Comparison of ENCODE assay signal across 9 mouse cellular contexts in genomic region chr5:64667053-64667452, GRCm38 (mm10).
DNase-seq lines count a peak whose midpoint lies in the region; ATAC-seq lines count a peak whose summit lies in the region.
"Had no signal": no experiment of that assay in that cellular context is flagged by ENCODE, and none has a peak within 500 bp of the region (broad histone marks: within the 10 kb centered on the region; RNA-seq: fewer than 3 reads in every experiment).

No protein-coding gene starts in this region.

- H3K36me3 ChIP-seq in heart, embryonic 12.5 days, result no peaks in the 10 kb centered on the region
- no peaks in the 10 kb centered on the region for H3K36me3 ChIP-seq in limb, embryonic 10.5 days
- no peaks in the 10 kb centered on the region for H3K36me3 ChIP-seq in midbrain, embryonic 16.5 days (ENCODE audit: control insufficient read depth, insufficient read depth, low read length)
- H3K36me3 ChIP-seq in neural tube, embryonic 15.5 days, result no peaks in the 10 kb centered on the region

- ATAC-seq in heart, embryonic 12.5 days (ENCODE audit: insufficient number of reproducible peaks, low FRiP score), result no peak
- peak; percentile 66; the same call in 1 of the 2 replicates for ATAC-seq in megakaryocyte-erythroid progenitor cell, adult 5-6 weeks (replicated peaks; ENCODE audit: low FRiP score, low TSS enrichment, poor library complexity, severe bottlenecking)
- no peak for ATAC-seq in midbrain, embryonic 16.5 days
- ATAC-seq in neural tube, embryonic 15.5 days (ENCODE audit: low FRiP score), result no peak
- no peak for ATAC-seq in monocyte, adult 5-6 weeks (replicated peaks; ENCODE audit: insufficient number of reproducible peaks, low FRiP score, low TSS enrichment, poor library complexity, severe bottlenecking)
- ATAC-seq: hindbrain, embryonic 16.5 days had no signal

- no peaks in the 10 kb centered on the region for H3K27me3 ChIP-seq in heart, embryonic 12.5 days (replicated peaks)
- no peaks in the 10 kb centered on the region for H3K27me3 ChIP-seq in limb, embryonic 10.5 days (ENCODE audit: low read depth, poor library complexity, severe bottlenecking)
- no peaks in the 10 kb centered on the region for H3K27me3 ChIP-seq in midbrain, embryonic 16.5 days (ENCODE audit: control insufficient read depth, insufficient read depth, low read depth, low read length)
- no peaks in the 10 kb centered on the region for H3K27me3 ChIP-seq in neural tube, embryonic 15.5 days (replicated peaks)

- DNase-seq in heart, postnatal 10 days, result peak; percentile 45 to 54
- DNase-seq in c-Kit-positive CD71-positive TER-119-negative erythroid progenitor cells, embryonic 14.5 days (ENCODE audit: low read depth), result peak; percentile 21
- no peak for DNase-seq in limb, embryonic 10.5 days (ENCODE audit: low spot score)

- H3K4me1 ChIP-seq in heart, embryonic 12.5 days (replicated peaks), result no peaks in the 10 kb centered on the region
- H3K4me1 ChIP-seq in limb, embryonic 10.5 days, result peaks cover 20% of the 10 kb centered on the region
- no peaks in the 10 kb centered on the region for H3K4me1 ChIP-seq in midbrain, embryonic 16.5 days (ENCODE audit: control insufficient read depth, insufficient read depth, low read length)
- H3K4me1 ChIP-seq in neural tube, embryonic 15.5 days, result no peaks in the 10 kb centered on the region

- H3K4me2 ChIP-seq in heart, embryonic 12.5 days, result no peak overlapping the region
- H3K4me2 ChIP-seq in midbrain, embryonic 16.5 days (ENCODE audit: low read length), result no peak overlapping the region
- H3K4me2 ChIP-seq in neural tube, embryonic 15.5 days, result no peak overlapping the region

- 69% methylated on average over 3 of the region's 3 CpGs for WGBS in heart, embryonic 12.5 days
- 91% methylated on average over 3 of the region's 3 CpGs for WGBS in limb, embryonic 10.5 days
- WGBS in midbrain, embryonic 16.5 days, result 88% methylated on average over 3 of the region's 3 CpGs
- WGBS in neural tube, embryonic 15.5 days, result 86% methylated on average over 3 of the region's 3 CpGs

- H3K9me3 ChIP-seq in heart, embryonic 12.5 days (replicated peaks), result 0 out of 2 replicates have a peak, but pooled peaks cover 3% of the 10 kb centered on the region
- no peaks in the 10 kb centered on the region for H3K9me3 ChIP-seq in limb, embryonic 10.5 days (replicated peaks)
- H3K9me3 ChIP-seq in midbrain, embryonic 16.5 days (replicated peaks; ENCODE audit: control insufficient read depth, low read length, poor library complexity, severe bottlenecking), result no peaks in the 10 kb centered on the region
- H3K9me3 ChIP-seq in neural tube, embryonic 15.5 days (replicated peaks), result no peaks in the 10 kb centered on the region

- H3K4me3 ChIP-seq in heart, embryonic 12.5 days, result no peak overlapping the region
- no peak overlapping the region for H3K4me3 ChIP-seq in limb, embryonic 10.5 days
- H3K4me3 ChIP-seq in midbrain, embryonic 16.5 days (ENCODE audit: low read depth, low read length), result no peak overlapping the region
- no peak overlapping the region for H3K4me3 ChIP-seq in neural tube, embryonic 15.5 days (replicated peaks)

- intact Hi-C loops in heart, postnatal 10 days (cut with DNase I), result no loop called here

- no peak overlapping the region for H3K9ac ChIP-seq in heart, embryonic 12.5 days
- no peak overlapping the region for H3K9ac ChIP-seq in midbrain, embryonic 16.5 days (ENCODE audit: low read depth, low read length)
- no peak overlapping the region for H3K9ac ChIP-seq in neural tube, embryonic 15.5 days (replicated peaks)

- H3K27ac ChIP-seq in heart, embryonic 12.5 days (ENCODE audit: poor library complexity, severe bottlenecking), result no peak overlapping the region
- H3K27ac ChIP-seq in limb, embryonic 10.5 days, result 0 out of 2 replicates have a peak overlapping the region, but pooled peaks have one; percentile 12
- H3K27ac ChIP-seq in midbrain, embryonic 16.5 days (ENCODE audit: low read length), result no peak overlapping the region
- H3K27ac ChIP-seq in neural tube, embryonic 15.5 days (replicated peaks), result no peak overlapping the region
